8 mouse cellular contexts compared by ENCODE assay signal in genomic region chr6:88084278-88085151, GRCm38 (mm10). TPM values are rescaled to one million over a fixed set of nuclear protein-coding genes. Genes with fewer than 3 reads are reported as not detected.
A peak's percentile ranks its signal among the peaks of the same experiment; 100 is the strongest.
DNase-seq lines count a peak whose midpoint lies in the region; ATAC-seq and TF ChIP-seq lines count a peak whose summit lies in the region.

Gene Rpn1, plus strand, starts transcription at chr6:88084482.

- peak within 1 kb of the TSS; percentile 94 for H3K9ac ChIP-seq in heart, embryonic 11.5 days (ENCODE audit: low read depth, low read length)
- H3K9ac ChIP-seq in kidney, embryonic 16.5 days (replicated peaks; ENCODE audit: low read length): peak within 1 kb of the TSS; percentile 95
- peak within 1 kb of the TSS; percentile 94 for H3K9ac ChIP-seq in liver, adult 2 months (ENCODE audit: low read depth, low read length)

- no peaks in the 10 kb centered on the region for H3K9me3 ChIP-seq in heart, embryonic 11.5 days (replicated peaks; ENCODE audit: control insufficient read depth, low read length)
- no peaks in the 10 kb centered on the region for H3K9me3 ChIP-seq in kidney, embryonic 16.5 days (ENCODE audit: low read length)

- peak within 1 kb of the TSS; percentile 19 for H3ac ChIP-seq in myocyte (ENCODE audit: control insufficient read depth, insufficient read length)

- peak; percentile 99 to 100 for DNase-seq in B cell, adult 2 months
- peak; percentile 96 for DNase-seq in brain, adult 2 months (ENCODE audit: low read depth, low spot score)
- DNase-seq in liver, adult 2 months (ENCODE audit: extremely low read depth, low read depth, low spot score): peak; percentile 74
- peak; percentile 97 for DNase-seq in splenic B cell, adult 2 months (ENCODE audit: low read depth, low spot score)

- H3K4me2 ChIP-seq in heart, embryonic 11.5 days: peak within 1 kb of the TSS; percentile 81
- H3K4me2 ChIP-seq in kidney, embryonic 16.5 days (replicated peaks; ENCODE audit: low read depth, low read length): peak within 1 kb of the TSS; percentile 92
- peak within 1 kb of the TSS; percentile 80 for H3K4me2 ChIP-seq in myocyte (ENCODE audit: low read depth)

- TF ChIP-seq POLR2A in liver, adult 2 months (IDR thresholded peaks at IDR 0.05; ENCODE audit: extremely low read depth, insufficient read depth, low read length): peak; percentile 66
- TF ChIP-seq POLR2A in myocyte (IDR thresholded peaks at IDR 0.05; ENCODE audit: insufficient read length, low read depth): peak; percentile 89

- no peaks in the 10 kb centered on the region for H3K36me3 ChIP-seq in heart, embryonic 11.5 days (ENCODE audit: control insufficient read depth, insufficient read depth, low read length)
- peaks cover 6% of the 10 kb centered on the region for H3K36me3 ChIP-seq in kidney, embryonic 16.5 days (ENCODE audit: insufficient read depth, low read length)
- no peaks in the 10 kb centered on the region; the same call in 1 of the 2 replicates for H3K36me3 ChIP-seq in liver, adult 2 months (ENCODE audit: control insufficient read depth, insufficient read depth, low read length)
- no peaks in the 10 kb centered on the region for H3K36me3 ChIP-seq in myocyte (ENCODE audit: control insufficient read depth, insufficient read depth)
- H3K36me3 ChIP-seq in splenic B cell, adult 2 months (ENCODE audit: control insufficient read depth, insufficient read depth, low read length, poor library complexity, severe bottlenecking): peaks cover 2% of the 10 kb centered on the region; the same call in 1 of the 2 replicates

- H3K4me1 ChIP-seq in heart, embryonic 11.5 days (ENCODE audit: control insufficient read depth, insufficient read depth, low read length): peaks cover 14% of the 10 kb centered on the region
- H3K4me1 ChIP-seq in kidney, embryonic 16.5 days (ENCODE audit: insufficient read depth, low read length): peaks cover 24% of the 10 kb centered on the region
- H3K4me1 ChIP-seq in liver, adult 2 months (ENCODE audit: control insufficient read depth, insufficient read depth, low read length): peaks cover 15% of the 10 kb centered on the region

- no peaks in the 10 kb centered on the region; the same call in 1 of the 2 replicates for H3K27me3 ChIP-seq in heart, embryonic 11.5 days (ENCODE audit: control insufficient read depth, insufficient read depth, low read length)
- no peaks in the 10 kb centered on the region; the same call in 1 of the 2 replicates for H3K27me3 ChIP-seq in kidney, embryonic 16.5 days (ENCODE audit: insufficient read depth, low read length)
- no peaks in the 10 kb centered on the region for H3K27me3 ChIP-seq in liver, adult 2 months (ENCODE audit: control insufficient read depth, insufficient read depth, low read length)
- H3K27me3 ChIP-seq in myocyte (ENCODE audit: control insufficient read depth, insufficient read depth, insufficient read length): no peaks in the 10 kb centered on the region
- no peaks in the 10 kb centered on the region for H3K27me3 ChIP-seq in splenic B cell, adult 2 months (ENCODE audit: control insufficient read depth, insufficient read depth, low read length, poor library complexity, severe bottlenecking)

- H3K27ac ChIP-seq in heart, embryonic 11.5 days (ENCODE audit: low read depth, low read length): peak within 1 kb of the TSS; percentile 54; the same call in 1 of the 2 replicates
- peak within 1 kb of the TSS; percentile 81 for H3K27ac ChIP-seq in kidney, embryonic 16.5 days (ENCODE audit: low read length)
- H3K27ac ChIP-seq in liver, adult 2 months (replicated peaks; ENCODE audit: insufficient read depth, low read depth, low read length): peak within 1 kb of the TSS; percentile 39

- WGBS in heart, embryonic 11.5 days (ENCODE audit: insufficient replicate concordance): under 1% methylated on average over 71 of the region's 71 CpGs
- under 1% methylated on average over 71 of the region's 71 CpGs for WGBS in kidney, embryonic 16.5 days
- WGBS in liver, adult 2 months: under 1% methylated on average over 71 of the region's 71 CpGs

- peak; percentile 98 for ATAC-seq in erythroblast, adult 5-6 weeks (replicated peaks; ENCODE audit: low FRiP score, poor library complexity, severe bottlenecking)
- ATAC-seq in heart, embryonic 11.5 days (replicated peaks; ENCODE audit: insufficient number of reproducible peaks, low FRiP score, low TSS enrichment): peak; percentile 93
- ATAC-seq in kidney, embryonic 16.5 days (ENCODE audit: low FRiP score, low TSS enrichment): peak; percentile 95

- TF ChIP-seq CTCF in liver, adult 2 months (IDR thresholded peaks at IDR 0.05; ENCODE audit: low read depth, low read length): 0 out of 2 replicates have a peak, but pooled peaks have one; percentile 0

- H3K79me2 ChIP-seq in liver, adult 2 months (ENCODE audit: control insufficient read depth, insufficient read depth, low read length): peaks cover 27% of the 10 kb centered on the region
- peaks cover 48% of the 10 kb centered on the region for H3K79me2 ChIP-seq in myocyte (ENCODE audit: control insufficient read depth, insufficient read depth)

- peak within 1 kb of the TSS; percentile 93 for H3K4me3 ChIP-seq in heart, embryonic 11.5 days (ENCODE audit: low read depth, low read length)
- H3K4me3 ChIP-seq in kidney, embryonic 16.5 days (ENCODE audit: low read length): peak within 1 kb of the TSS; percentile 100
- peak within 1 kb of the TSS; percentile 96 for H3K4me3 ChIP-seq in liver, adult 2 months (ENCODE audit: insufficient read depth, low read depth, low read length)
- H3K4me3 ChIP-seq in myocyte: peak within 1 kb of the TSS; percentile 84

TF ChIP-seq in myocyte, 11 proteins besides CTCF, POLR2A, EP300 and RAD21:
- peak; percentile 86 for TF ChIP-seq POLR2AphosphoS2 (IDR thresholded peaks at IDR 0.05; ENCODE audit: insufficient read length, low read depth)
- peak; percentile 36 for TF ChIP-seq E2F4 (IDR thresholded peaks at IDR 0.05; ENCODE audit: insufficient read depth)
- no peak for TF ChIP-seq TCF12 (IDR thresholded peaks at IDR 0.05; ENCODE audit: insufficient read depth, poor library complexity, severe bottlenecking)
TF ChIP-seq in myocyte: peak in this region for 2.

RNA-seq across cellular contexts. Expression of gene Rpn1, which starts in this region (rescaled TPM):
- 24.0 and 30.9 TPM in 2 replicates for total RNA-seq in erythroblast, adult 5-6 weeks (2015; ENCODE audit: low replicate concordance)
- 42.8 and 54.5 TPM in 2 replicates for total RNA-seq in erythroblast, adult 5-6 weeks (2017; ENCODE audit: low replicate concordance)
- 234 and 256 TPM in 2 replicates for polyA plus RNA-seq in heart, embryonic 11.5 days (2014; fragmentation: Nextera tagmentation; extraction: Ambion mirVana)
- polyA plus RNA-seq in kidney, embryonic 16.5 days (2015; fragmentation: Nextera tagmentation; extraction: Ambion mirVana): 457 and 473 TPM in 2 replicates
- 124 and 153 TPM in 2 replicates for total RNA-seq in liver, adult 2 months (2014; rRNA removed)
- polyA plus RNA-seq in liver, adult 2 months (2012; rRNA removed): 121 and 149 TPM in 2 replicates
- 128 TPM for polyA plus RNA-seq in myocyte (2012; fragmentation: generic; extraction: Trizol)

Comparison
In these comparisons a context has a peak if more than half of its experiments do, and no peak if none do; other contexts are left out.
1. Peak in every context shown above with its lines: DNase-seq, ATAC-seq, H3K4me3 ChIP-seq and H3K27ac ChIP-seq.